Mouse (Mus musculus): ENCODE measurements at regions not wholly inside any gene's neighbourhood (a gene's known extent, or its start where the extent isn't known, plus 50 kb on each side); places are given as distances from the start of the nearest gene placed in this dataset.
"Not testable (repeated sequence)": the region's sequence is repeated elsewhere in the genome, so short reads cannot be mapped to it uniquely, and the experiment has no call there.

DNA sequence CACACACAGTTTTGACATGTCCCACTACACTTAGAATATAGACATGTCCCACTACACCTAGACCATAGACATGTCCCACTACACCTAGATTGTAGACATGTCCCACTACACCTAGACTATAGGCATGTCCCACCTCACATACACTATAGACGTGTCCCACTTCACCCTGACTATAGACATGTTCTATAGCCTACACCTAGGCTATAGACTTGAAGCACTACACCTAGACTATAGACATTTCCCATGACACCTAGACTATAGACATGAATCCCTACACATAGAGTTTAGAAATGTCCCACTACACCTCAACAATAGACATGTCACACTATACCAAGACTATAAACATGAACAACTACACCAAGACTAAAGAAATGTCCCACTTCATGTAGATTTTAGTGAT is 2580.9 kb downstream of the Gm37988 start:
- no peak for DNase-seq (ENCODE audit: low spot score)

DNA sequence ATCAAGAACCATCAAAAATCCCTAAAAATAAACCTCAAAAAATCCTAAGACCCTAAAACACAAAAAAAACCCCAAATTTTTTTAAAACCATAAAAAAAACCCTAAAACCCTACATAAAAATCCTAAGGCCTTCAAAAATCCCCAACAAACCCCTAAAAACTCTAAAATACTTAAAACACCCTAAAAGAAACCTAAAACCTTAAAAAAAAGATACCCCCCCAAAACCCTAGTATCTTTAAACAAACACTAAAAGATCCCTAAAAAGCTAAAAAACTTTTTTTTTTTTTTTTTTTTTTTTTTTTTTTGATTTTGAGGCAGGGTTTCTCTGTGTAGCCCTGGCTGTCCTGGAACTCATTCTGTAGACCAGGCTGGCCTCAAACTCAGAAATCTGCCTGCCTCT is 2585.8 kb downstream of the Gm37988 start:
- no peak for DNase-seq (ENCODE audit: low spot score)

DNA sequence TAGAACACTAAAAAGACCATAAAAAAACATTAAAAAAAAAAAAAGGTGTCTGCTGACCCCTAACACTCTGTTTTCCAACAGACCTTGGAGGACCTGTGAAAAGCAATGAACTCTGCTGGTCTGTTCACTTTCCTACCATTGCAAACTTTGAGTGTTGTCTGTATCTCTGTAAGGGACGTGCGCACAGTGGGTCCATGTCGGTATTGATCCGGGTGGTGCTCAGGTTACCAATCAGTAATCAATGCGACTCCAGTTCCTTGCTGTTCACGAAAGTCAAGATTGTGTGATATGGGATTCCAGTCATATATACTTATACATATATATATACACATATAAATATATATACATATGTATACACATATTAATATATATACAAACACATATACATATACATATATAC is 2586.5 kb downstream of the Gm37988 start:
- no peak for DNase-seq (ENCODE audit: low spot score)

DNA sequence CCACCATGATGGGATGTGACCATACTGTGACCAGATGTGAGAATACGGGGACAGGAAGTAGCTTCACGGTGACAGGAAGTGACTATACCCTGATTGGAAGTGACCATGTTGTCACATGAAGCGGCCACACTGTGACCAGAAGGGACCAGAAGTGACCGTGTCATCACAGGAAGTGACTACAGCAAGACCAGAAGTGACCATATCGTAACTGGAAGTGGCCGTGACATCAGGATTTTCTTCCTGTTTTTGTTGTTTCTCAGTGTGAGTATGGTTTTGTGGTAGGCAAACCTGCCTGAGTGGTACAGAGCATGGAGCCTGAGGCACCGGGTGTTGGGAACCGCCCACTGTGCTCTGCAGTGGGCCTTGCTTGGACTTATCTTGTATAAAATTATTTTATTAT is 2587.8 kb downstream of the Gm37988 start:
- DNase-seq (ENCODE audit: low spot score), result no peak

DNA sequence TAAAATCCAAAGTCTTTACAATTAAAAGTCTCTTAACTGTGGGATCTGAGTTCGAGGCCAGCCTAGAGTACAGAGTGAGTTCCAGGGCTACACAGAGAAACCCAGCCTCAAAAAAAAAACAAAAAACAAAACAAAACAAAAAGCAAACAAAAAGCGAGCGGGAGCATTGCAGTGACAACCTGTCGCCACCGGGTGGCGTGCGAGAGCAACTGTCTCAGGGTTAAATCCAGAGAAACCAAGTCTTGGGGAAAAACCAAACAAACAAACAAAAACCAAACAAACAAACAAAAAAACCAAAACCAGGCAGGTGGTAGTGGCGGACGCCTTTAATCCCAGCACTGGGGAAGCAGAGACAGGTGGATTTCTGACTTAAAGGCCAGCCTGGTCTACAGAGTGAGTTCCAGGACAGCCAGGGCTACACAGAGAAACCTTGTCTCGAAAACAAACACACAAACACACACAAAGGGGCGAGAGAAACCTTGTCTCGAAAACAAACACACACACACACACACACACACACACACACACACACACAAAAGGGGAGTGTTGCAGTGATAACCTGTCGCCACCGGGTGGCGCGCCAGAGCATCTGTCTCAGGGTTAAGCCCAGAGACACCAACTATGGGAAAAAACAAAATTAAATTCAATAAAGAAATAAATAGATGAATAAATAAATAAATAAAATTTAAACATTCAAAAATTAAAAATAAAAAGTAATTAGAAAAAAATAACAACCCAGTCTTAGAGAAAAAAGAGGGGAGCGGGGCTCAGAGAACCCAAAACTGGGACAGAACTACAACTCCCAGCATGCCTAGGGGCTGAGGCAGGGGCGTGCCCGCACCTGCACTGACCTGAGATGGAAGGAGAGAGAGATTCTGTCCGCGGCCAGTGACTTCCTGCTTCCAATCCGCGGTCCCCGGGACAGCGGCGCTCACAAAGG is 2589.4 kb downstream of the Gm37988 start:
- DNase-seq (ENCODE audit: low spot score), result peak; percentile 1

DNA sequence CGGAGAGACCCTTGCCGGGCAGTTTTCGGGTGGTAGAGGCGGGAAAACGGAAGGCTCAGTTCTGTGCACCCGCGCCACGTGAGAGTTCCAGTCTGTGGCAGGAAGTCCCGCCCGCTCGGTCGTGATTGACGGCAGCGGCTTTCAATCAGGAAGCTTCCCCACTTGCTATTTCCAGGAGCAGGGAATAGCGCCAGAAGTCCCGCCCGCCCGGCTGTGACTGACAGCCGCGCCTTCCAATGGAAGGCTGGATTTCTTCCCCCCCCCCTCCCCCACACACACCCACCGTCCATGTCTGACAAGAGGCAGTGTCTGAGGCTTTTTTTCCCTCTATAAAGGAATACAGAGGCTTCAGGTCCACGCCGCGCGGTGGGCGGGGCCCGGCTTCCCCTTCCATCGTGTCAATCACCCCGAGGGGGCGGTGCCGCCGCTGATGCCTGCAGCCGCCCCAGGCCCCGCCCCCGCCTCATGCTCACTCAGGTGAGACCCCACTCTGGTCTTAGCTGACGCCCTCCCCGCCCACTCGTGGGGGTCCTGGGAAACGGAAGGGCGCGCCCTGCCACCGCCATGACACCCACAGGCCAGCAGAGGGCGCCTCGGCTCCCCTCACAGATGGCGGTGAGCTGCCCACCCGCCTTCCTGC is 2590.2 kb downstream of the Gm37988 start:
- DNase-seq (ENCODE audit: low spot score), result peak; percentile 97

DNA sequence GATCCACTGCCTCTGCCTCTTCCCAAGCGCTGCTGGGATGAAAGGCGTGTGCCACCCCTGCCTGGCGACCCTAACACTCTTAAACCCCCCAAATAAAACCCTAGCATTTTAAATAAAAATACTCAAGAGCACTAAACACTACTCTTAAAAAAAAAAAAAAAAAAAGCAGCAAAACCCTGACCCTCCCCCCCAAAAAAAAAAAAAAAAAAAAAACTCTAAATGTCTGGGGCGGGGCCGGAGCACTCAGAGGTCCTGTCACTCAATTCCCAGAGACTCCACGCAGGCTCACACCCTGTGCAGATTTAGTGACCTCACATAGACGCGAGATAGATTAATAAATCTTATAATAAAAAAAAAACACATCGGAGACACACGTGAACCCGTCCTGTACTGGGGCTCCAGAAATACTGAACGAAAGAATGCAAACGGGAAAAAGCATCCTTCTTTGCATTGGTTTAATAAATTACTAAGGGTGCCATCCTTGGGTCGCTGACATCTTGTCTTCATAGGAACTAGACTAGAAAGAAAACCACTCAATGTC is 2591.1 kb downstream of the Gm37988 start:
- DNase-seq (ENCODE audit: low spot score), result no peak

DNA sequence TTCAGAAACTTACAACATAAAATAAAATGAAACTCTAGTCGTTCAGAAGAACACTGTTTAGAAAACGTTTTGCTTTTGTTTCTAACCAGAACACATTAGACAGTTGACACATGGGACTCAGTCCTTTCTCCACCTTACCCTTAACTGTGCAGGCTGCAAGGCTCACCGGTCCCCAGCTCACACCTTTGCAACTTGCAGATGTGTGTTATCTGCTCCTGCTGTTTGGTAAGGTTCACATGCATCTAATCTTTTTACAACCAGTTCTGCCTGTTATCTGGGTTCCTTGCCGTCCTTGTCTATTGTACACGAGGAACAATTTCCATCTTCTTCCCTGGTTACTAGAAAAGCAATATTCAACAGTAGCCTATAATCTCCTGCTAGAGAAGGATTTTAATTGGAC is 2598.0 kb downstream of the Gm37988 start:
- not testable (repeated sequence) for DNase-seq (ENCODE audit: low spot score)

DNA sequence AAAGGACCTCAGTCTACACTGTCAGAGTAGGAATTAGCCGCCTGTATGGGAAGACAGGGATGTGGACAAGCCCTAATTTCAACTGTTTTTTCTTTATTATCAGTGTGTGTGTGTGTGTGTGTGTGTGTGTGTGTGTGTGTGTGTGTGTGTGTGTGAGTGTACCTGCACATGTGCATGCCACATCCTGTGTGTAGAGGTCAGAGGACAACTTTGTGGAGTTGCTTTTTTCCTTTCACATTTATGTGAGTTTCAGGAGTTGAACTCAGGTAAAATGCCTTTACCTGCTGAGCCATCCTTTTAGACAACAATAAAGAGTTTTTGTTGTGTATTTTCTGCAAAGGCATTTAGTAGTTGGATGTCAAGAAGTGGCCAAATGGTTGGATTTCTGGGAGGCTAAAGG is 2606.8 kb downstream of the Gm37988 start:
- DNase-seq (ENCODE audit: low spot score), result no peak

DNA sequence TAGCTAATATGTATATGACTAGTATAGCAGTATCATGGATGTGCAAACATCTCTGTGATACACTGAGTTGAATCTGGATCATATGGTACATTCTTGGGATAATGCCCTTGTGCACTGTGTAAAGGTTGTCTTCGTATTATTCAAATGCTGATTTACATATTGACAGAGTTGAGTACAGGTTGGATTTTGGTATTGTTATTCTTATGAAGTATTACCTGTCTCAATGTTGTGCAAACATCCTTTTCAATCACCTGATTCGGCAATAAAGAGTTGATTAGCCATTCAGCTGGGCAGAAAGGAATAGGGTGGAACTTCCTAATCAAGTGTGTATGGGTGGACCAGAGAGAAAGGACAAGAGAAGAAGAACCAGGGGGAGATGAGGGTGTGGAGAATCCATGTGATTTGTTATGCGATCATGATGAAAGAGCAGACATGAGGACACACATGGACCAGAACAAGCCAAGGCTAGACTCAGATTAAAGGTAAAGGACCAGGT is 2644.0 kb downstream of the Gm37988 start:
- no peak for DNase-seq (ENCODE audit: low spot score)

DNA sequence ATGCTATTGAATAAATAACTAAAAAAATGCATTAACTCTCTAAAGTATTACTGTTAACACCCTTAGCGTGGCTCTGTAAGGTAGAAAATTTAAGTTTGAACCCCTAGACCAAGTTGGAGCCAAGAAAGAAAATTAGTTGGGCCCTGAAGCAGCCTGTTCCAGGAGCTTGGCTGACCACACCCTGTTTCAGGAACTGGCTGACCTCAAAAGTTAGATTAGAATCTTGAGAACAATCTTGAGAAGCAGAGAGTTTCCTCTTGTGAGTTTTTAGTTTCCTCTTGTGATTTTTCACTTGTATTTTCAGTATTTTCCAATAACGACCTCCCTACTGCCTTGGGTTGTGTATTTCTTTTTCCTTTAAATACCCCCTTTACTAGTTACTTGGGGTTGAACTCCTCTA is 2647.2 kb downstream of the Gm37988 start:
- DNase-seq (ENCODE audit: low spot score), result no peak

DNA sequence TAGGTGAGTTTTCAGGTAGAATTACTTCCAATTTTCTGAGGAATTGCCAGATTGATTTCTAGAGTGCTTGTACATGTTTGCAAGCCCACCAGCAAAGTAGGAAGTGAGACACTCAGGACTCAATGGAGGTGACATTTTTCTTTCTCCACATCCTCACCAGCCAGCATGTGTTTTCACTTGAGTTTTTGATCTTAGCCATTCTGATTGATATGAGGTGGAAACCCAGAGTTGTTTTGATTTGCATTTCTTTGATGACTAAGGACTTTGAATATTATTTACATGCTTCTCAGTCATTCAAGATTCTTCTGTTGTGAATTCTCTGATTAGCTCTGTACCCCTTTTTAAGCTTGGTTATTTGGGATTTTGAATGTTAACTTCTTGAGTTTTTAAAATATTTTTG is 2650.2 kb downstream of the Gm37988 start:
- no peak for DNase-seq (ENCODE audit: low spot score)

DNA sequence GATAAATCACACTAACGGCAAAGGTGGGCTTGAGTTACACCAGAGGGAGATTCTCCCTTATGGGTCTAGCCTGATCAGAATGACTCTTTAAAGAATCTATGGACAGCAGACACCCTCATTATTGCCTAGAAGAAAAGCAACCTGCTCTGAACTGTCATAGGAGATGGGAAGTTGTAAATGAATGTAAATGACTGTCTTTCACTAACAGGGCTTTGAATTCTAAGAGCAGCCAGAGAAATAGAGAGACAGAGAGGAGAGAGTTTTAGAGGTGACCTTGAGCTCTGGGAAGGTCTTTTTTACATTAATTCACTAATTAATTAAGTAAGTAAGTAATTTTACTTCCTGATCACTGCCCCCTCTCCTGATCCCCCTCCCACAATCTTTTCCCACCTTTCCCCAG is 2686.4 kb downstream of the Gm37988 start:
- DNase-seq (ENCODE audit: low spot score), result no peak

DNA sequence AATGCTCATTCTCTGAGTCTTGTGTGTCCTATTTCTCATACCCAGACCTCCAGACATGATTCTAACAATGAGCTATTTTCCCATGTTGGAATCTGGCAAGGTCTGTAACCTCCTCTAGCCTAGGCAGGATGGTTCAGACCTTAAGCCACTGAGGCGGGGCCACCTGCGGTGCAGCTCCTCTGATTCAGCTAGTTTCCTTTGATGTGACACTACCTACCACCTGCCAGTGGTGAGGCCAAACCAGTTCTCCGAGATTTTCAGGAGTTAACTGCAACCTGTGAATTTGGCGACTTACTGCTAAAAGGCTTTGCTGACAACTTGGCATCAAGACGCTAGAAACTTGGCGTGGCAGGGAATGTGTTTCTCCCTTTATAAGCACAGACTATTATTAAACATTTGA is 2691.3 kb downstream of the Gm37988 start:
- no peak for DNase-seq (ENCODE audit: low spot score)

DNA sequence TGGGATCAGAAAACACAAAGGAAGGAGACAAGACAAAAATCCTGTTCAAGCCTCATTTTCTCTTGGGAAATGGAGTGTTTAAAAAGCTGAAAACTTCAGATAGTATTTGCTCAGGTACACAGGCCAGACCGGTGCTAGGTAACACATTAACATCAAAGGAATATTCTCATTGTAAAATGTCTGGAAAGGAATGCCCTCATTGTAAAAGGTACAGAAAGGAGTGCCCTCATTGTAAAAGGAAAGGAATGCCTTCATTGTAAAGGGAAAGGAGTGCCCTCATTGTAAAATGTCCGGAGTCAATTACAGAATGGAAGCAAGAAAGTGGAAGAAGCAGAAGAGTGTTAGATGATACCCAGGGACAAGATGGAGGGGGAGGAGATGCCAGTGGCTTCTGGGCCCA is 2694.7 kb downstream of the Gm37988 start:
- DNase-seq (ENCODE audit: low spot score), result no peak

DNA sequence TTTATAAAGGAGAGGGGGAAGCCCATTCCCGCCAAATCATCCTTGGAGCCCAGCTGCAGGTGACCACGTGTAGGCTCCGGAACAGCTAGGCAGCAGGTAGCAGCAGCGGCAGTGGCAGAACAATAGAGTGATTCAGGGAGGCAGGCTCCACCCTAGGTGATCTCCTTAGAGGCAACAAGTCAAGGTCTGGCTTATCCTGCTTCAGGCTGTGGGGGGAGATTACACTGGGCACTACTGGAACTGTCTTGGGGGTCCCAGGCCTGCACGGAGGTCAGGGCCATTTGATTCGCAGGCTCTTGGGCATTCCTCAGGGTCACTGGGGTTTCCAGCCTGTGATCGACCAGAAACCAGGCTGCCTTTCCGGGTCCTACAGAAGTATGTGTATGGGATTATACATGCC is 2711.1 kb downstream of the Gm37988 start:
- DNase-seq (ENCODE audit: low spot score), result no peak

DNA sequence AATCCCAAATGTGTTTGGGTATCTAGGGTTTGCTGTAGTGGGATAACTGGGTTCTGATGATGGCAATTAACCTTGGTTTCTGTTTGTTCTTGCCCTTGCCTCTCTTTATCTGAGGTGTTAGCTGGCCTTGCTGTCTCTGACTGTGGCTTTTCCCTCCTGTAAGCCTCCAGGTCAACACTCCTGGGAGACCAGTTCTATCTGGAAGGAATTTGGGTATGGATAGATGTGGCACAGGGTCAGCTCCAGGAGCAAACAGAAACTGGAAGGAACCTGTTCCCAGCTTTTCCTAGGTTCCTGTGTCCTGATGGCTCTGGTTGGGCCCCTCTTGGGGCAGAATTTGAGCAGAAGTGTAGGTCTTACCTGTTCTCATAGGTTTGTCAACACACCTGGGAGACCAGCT is 2725.8 kb downstream of the Gm37988 start:
- no peak for DNase-seq (ENCODE audit: low spot score)

DNA sequence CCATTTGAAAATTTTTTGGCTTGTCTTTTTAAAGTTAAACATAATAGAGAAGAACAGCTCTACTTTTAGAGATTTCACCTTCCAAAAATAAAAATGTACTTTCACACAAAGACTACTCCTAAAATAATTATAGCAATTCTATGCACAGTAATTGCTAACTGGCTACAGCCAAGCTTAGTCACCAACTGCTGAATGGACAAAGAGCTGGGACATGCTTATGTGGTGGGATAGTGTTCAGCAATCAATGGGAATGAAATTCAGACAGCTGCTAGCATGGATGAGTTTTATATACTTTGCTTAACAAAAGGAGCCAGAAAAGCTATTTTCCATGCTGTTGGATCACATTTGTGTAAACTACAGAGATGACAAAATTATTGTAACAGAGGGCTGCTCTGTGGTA is 2727.5 kb downstream of the Gm37988 start:
- no peak for DNase-seq (ENCODE audit: low spot score)

DNA sequence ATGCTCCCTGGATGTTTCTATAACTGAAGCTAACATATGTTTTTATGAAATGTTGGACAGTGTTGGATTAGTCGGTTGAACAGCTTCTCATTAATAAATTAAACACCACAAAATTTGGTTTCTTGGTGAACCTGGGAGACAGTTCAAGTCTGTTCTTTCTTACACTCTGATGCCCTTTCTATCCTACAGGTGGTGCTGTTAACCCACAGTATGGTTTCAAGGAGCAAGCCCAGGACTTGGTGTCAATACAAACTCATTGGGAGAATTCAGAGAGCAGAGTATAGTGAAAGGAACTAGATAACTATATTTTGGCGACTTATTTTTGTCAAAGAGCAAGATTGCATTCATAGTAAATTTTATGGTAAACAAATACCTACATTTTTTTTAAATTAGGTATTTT is 2735.8 kb downstream of the Gm37988 start:
- no peak for DNase-seq (ENCODE audit: low spot score)

DNA sequence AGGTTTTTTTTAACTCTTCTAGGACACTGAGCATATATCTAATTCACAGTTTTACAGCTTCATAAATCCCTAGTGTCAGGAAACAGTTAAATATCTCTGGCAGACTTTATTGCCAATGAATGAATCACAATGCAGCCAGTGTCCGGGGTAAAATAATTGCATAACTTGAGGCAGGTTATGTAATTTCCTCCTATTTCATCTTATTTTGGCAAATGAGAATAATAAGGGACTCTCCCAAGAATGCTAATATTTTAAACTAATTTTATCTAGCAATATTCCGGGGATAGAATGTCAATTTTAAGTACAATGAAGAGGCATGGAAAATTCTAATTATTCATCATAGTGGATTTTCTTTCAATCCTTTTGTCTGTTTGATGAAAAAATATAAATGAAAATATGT is 2740.6 kb downstream of the Gm37988 start:
- DNase-seq (ENCODE audit: low spot score), result peak; percentile 2

DNA sequence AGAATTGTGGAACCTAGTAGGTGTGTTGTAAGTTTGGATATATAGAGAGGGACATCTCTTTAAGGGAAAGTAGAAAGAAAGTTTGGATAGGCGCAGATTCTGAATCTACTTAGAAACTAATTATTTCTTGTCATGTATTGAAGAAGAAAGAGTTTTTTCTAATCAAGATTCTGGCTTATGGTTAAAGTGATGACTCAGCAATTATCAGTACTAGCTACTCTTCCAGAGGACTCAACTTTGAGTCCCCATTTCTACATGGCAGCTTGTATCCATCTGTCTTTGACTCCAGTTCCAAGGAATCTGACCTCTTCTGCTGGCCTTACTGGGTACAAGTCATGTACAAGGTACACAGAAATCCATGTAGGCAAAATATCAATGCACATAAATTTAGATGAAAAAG is 2767.1 kb downstream of the Gm37988 start:
- no peak for DNase-seq (ENCODE audit: low spot score)

DNA sequence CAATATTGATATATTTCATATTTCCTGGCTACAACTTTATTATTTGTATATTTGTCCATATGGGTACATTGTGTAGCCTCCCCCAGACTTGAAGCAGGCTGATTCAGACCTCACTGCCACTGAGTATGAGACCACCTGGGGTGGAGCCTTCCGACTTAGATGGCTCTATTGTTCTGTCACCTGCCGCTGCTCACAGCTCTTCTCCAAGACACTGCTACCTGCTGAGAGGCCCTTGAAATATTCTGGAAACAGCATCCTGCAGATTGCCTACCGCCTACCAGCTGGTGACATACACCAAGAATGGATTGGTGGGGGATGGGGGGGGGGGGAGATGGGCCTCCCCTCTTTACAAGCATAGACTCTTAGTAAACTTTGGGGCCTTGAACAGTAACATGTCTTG is 2778.7 kb downstream of the Gm37988 start:
- no peak for DNase-seq (ENCODE audit: low spot score)

DNA sequence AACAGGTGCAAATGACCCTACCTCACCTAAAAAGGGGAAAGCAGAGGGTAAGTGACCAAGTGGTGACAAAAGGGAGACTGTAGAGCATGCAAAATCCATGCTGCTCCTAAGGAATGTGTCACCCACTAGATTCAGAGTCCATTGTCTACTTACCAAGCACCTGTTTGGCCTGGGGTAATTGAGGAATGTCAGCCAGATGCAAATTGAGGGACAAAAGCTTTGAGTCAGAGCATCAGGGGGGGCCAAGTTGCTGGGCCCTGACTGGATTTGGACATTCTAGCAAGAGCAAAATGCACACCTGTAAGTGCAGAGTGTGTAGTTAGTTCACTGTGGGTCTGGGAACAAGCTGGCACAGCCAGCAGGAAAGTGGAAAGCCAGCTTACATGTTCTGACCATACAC is 2783.6 kb downstream of the Gm37988 start:
- DNase-seq (ENCODE audit: low spot score), result no peak
